Mouse (Mus musculus): ENCODE measurements around the gene Ppie. TPM values are rescaled to one million over a fixed set of nuclear protein-coding genes. Genes with fewer than 3 reads are reported as not detected.

The Ppie gene
- polyA plus RNA-seq, 1 experiment from 2014 or later, result 30.9 TPM

GRCm38 (mm10) chr4:123082283-123083163 lies 57.2 kb downstream of the Ppie start:
- no peak overlapping the region for H3K9ac ChIP-seq (ENCODE audit: low read depth, low read length)
- H3K4me2 ChIP-seq (replicated peaks; ENCODE audit: low read depth), result no peak overlapping the region
- no peaks in the 10 kb centered on the region for H3K27me3 ChIP-seq (replicated peaks; ENCODE audit: control insufficient read depth, insufficient read depth, low read length)
- no peaks in the 10 kb centered on the region for H3K36me3 ChIP-seq (ENCODE audit: control insufficient read depth, insufficient read depth)
- no peak overlapping the region for H3K27ac ChIP-seq (ENCODE audit: low read depth, low read length)
- peak; percentile 50; the same call in 1 of the 2 replicates for ATAC-seq
- H3K9me3 ChIP-seq (ENCODE audit: control insufficient read depth), result no peaks in the 10 kb centered on the region
- no peaks in the 10 kb centered on the region for H3K4me1 ChIP-seq (replicated peaks; ENCODE audit: control insufficient read depth, insufficient read depth, low read length)
- WGBS, result 79% methylated on average over 20 of the region's 20 CpGs
- peak; percentile 84 for TF ChIP-seq CTCF (IDR thresholded peaks at IDR 0.05; ENCODE audit: low read depth)
- no peak overlapping the region for H3K4me3 ChIP-seq (ENCODE audit: low read depth, low read length)

- H3K36me3 ChIP-seq (ENCODE audit: control insufficient read depth, insufficient read depth), result no peaks in the 10 kb centered on the region
- TF ChIP-seq CTCF (IDR thresholded peaks at IDR 0.05; ENCODE audit: low read depth), result no peak
- H3K9me3 ChIP-seq (ENCODE audit: control insufficient read depth), result no peaks in the 10 kb centered on the region
- no peak overlapping the region for H3K4me3 ChIP-seq (ENCODE audit: low read depth, low read length)
- 31% methylated on average over 13 of the region's 13 CpGs for WGBS
- H3K27me3 ChIP-seq (replicated peaks; ENCODE audit: control insufficient read depth, insufficient read depth, low read length), result no peaks in the 10 kb centered on the region
- no peaks in the 10 kb centered on the region for H3K4me1 ChIP-seq (replicated peaks; ENCODE audit: control insufficient read depth, insufficient read depth, low read length)
- no peak overlapping the region for H3K9ac ChIP-seq (ENCODE audit: low read depth, low read length)
- ATAC-seq, result peak; percentile 66; the same call in 1 of the 2 replicates
- no peak overlapping the region for H3K4me2 ChIP-seq (replicated peaks; ENCODE audit: low read depth)
- H3K27ac ChIP-seq (ENCODE audit: low read depth, low read length), result no peak overlapping the region
Observed at GRCm38 (mm10) chr4:123080791-123081190, 59.0 kb downstream of the Ppie start.

- H3K9me3 ChIP-seq (ENCODE audit: control insufficient read depth), result no peaks in the 10 kb centered on the region
- no peaks in the 10 kb centered on the region for H3K36me3 ChIP-seq (ENCODE audit: control insufficient read depth, insufficient read depth)
- H3K27ac ChIP-seq (ENCODE audit: low read depth, low read length), result no peak overlapping the region
- no peak overlapping the region for H3K9ac ChIP-seq (ENCODE audit: low read depth, low read length)
- H3K4me1 ChIP-seq (replicated peaks; ENCODE audit: control insufficient read depth, insufficient read depth, low read length), result no peaks in the 10 kb centered on the region
- H3K27me3 ChIP-seq (replicated peaks; ENCODE audit: control insufficient read depth, insufficient read depth, low read length), result no peaks in the 10 kb centered on the region
- no peak for ATAC-seq
- 59% methylated on average over 4 of the region's 4 CpGs for WGBS
- no peak overlapping the region for H3K4me2 ChIP-seq (replicated peaks; ENCODE audit: low read depth)
- TF ChIP-seq CTCF (IDR thresholded peaks at IDR 0.05; ENCODE audit: low read depth), result no peak
- no peak overlapping the region for H3K4me3 ChIP-seq (ENCODE audit: low read depth, low read length)
Observed at GRCm38 (mm10) chr4:123078231-123078630, 61.5 kb downstream of the Ppie start.

Other genes starting within 250 kb of the Ppie start
- gene Mfsd2a, start 178.8 kb downstream of the Ppie start, polyA plus RNA-seq (2015; fragmentation: Nextera tagmentation; extraction: Ambion mirVana), result 189 and 247 TPM in 2 replicates
- 2.5 and 2.9 TPM in 2 replicates for gene Mycl, start 144.3 kb downstream of the Ppie start, polyA plus RNA-seq (2015; fragmentation: Nextera tagmentation; extraction: Ambion mirVana)
- gene Trit1, start 123.4 kb downstream of the Ppie start, polyA plus RNA-seq (2015; fragmentation: Nextera tagmentation; extraction: Ambion mirVana), result 5.6 and 5.8 TPM in 2 replicates
- 0.30 and 0.41 TPM in 2 replicates for gene Bmp8b, start 34.8 kb downstream of the Ppie start, polyA plus RNA-seq (2015; fragmentation: Nextera tagmentation; extraction: Ambion mirVana)
- 0.31 and 0.52 TPM in 2 replicates for gene Oxct2b, start 23.7 kb downstream of the Ppie start, polyA plus RNA-seq (2015; fragmentation: Nextera tagmentation; extraction: Ambion mirVana)
- 5.0 and 7.2 TPM in 2 replicates for gene Hpcal4, start 43.3 kb upstream of the Ppie start, polyA plus RNA-seq (2015; fragmentation: Nextera tagmentation; extraction: Ambion mirVana)
- not detected in 2 replicates for gene Nt5c1a, start 61.6 kb upstream of the Ppie start, polyA plus RNA-seq (2015; fragmentation: Nextera tagmentation; extraction: Ambion mirVana)
- gene Heyl, start 93.6 kb upstream of the Ppie start, polyA plus RNA-seq (2015; fragmentation: Nextera tagmentation; extraction: Ambion mirVana), result 4.3 and 4.5 TPM in 2 replicates
- gene Pabpc4, start 122.4 kb upstream of the Ppie start, polyA plus RNA-seq (2015; fragmentation: Nextera tagmentation; extraction: Ambion mirVana), result 12.6 and 15.0 TPM in 2 replicates
- gene Oxct2a, start 183.7 kb upstream of the Ppie start, polyA plus RNA-seq (2015; fragmentation: Nextera tagmentation; extraction: Ambion mirVana), result 0.21 and 0.24 TPM in 2 replicates
- gene Bmp8a, start 203.3 kb upstream of the Ppie start, polyA plus RNA-seq (2015; fragmentation: Nextera tagmentation; extraction: Ambion mirVana), result 7.3 and 8.1 TPM in 2 replicates